Mouse (Mus musculus) regulatory T cell (primary cell): ENCODE data around the gene Birc6.

Source experiments
- in situ Hi-C: fragments of 300-600 bp; cut with MboI, MseI; formaldehyde crosslinking; loops from one replicate; pipeline ENCODE4 v1.15.1; 2025; ENCODE audit warnings: high pct_unique_total_duplicates

Birc6 gene

GRCm38 (mm10) chr17:74527729-74528607 is at the start of gene Birc6:
Birc6 (plus strand) TSS chr17:74528295.
- in situ Hi-C loops, result no loop called here

- in situ Hi-C loops, result no loop called here
Observed at GRCm38 (mm10) chr17:74480361-74481069, 47.6 kb upstream of the Birc6 start.

- in situ Hi-C loops, result loop anchor here (5.0 kb wide), 1 partner anchor 87 kb away; no protein-coding TSS in a partner anchor
Observed at GRCm38 (mm10) chr17:74489024-74489900, 38.8 kb upstream of the Birc6 start, which contains the start of gene Yipf4. Yipf4 (plus strand) TSS chr17:74489493.

GRCm38 (mm10) chr17:74489901-74490220 is 38.2 kb upstream of the Birc6 start:
- in situ Hi-C loops, result loop anchor here (5.0 kb wide), 1 partner anchor 88 kb away; no protein-coding TSS in a partner anchor

GRCm38 (mm10) chr17:74491565-74491964 is 36.5 kb upstream of the Birc6 start:
- in situ Hi-C loops, result no loop called here

- in situ Hi-C loops, result no loop called here
Observed at GRCm38 (mm10) chr17:74500204-74500603, 27.9 kb upstream of the Birc6 start.

- in situ Hi-C loops, result no loop called here
Observed at GRCm38 (mm10) chr17:74501085-74501484, 27.0 kb upstream of the Birc6 start.

GRCm38 (mm10) chr17:74507934-74508333 is 20.2 kb upstream of the Birc6 start:
- in situ Hi-C loops, result no loop called here

- in situ Hi-C loops, result no loop called here
Observed at GRCm38 (mm10) chr17:74508600-74508999, 19.5 kb upstream of the Birc6 start.

- in situ Hi-C loops, result no loop called here
Observed at GRCm38 (mm10) chr17:74512308-74512707, 15.8 kb upstream of the Birc6 start.

GRCm38 (mm10) chr17:74522797-74523723 is 5.0 kb upstream of the Birc6 start:
- in situ Hi-C loops, result no loop called here

GRCm38 (mm10) chr17:74526117-74526516 is 2.0 kb upstream of the Birc6 start:
- in situ Hi-C loops, result no loop called here

- in situ Hi-C loops, result no loop called here
Observed at GRCm38 (mm10) chr17:74526806-74527653, 1.1 kb upstream of the Birc6 start.

GRCm38 (mm10) chr17:74528648-74529532 is 795 bp downstream of the Birc6 start:
- in situ Hi-C loops, result no loop called here

GRCm38 (mm10) chr17:74529533-74529824 is 1.4 kb downstream of the Birc6 start:
- in situ Hi-C loops, result no loop called here

GRCm38 (mm10) chr17:74534971-74535370 is 6.9 kb downstream of the Birc6 start:
- in situ Hi-C loops, result no loop called here

GRCm38 (mm10) chr17:74537526-74537925 is 9.4 kb downstream of the Birc6 start:
- in situ Hi-C loops, result no loop called here

GRCm38 (mm10) chr17:74543615-74544014 is 15.5 kb downstream of the Birc6 start:
- in situ Hi-C loops, result no loop called here

GRCm38 (mm10) chr17:74554118-74554517 is 26.0 kb downstream of the Birc6 start:
- in situ Hi-C loops, result no loop called here
